Mouse (Mus musculus): ENCODE measurements around the gene Nipsnap2. TPM values are rescaled to one million over a fixed set of nuclear protein-coding genes. Genes with fewer than 3 reads are reported as not detected.
A peak's percentile ranks its signal among the peaks of the same experiment; 100 is the strongest.
"Not testable (repeated sequence)": the region's sequence is repeated elsewhere in the genome, so short reads cannot be mapped to it uniquely, and the experiment has no call there.

The Nipsnap2 gene
- polyA plus RNA-seq, 1 experiment from 2014 or later: 79.0 TPM

DNA sequence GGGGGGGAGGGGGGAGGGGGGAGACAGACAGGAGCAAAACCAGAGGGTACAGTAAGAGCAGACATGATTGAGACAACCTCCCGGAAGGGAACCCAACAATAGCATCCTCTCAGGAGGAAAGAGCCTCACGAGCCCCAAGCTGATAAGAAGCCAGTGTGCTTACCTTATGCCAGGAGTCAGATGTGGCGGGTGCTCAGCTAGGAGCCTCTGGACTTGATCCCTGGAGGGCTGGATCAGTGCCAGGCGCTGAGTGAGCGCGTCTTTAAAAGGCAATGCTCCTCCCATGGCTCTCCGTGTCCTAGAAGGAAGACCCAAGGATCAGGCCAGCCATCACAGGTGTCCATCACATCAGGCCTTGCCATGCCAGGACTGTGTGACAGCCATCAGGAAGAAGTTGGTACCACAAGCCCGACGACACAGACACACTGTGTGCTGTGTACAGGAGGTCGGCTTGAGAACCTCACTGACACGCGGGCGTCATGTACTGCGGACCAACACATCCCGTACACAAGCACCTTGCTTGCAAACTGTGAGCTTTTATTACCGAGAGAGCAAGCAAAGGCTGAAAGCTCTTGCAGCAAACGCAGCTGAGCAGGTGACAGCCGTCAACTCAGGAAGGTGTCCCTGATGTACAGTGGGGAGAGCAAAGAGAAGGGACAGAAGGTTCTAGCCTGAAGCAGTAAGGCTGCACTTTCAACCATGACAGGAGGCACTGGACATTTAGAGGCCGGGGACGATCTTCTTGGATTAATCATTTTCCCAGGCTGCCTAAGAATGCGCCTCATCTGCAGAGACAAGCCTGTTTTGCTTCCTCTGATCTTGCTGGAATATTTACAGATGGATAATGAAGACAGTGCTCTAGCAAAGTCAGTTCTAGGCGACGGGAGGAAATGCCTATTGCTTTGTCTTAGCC, 45.8 kb downstream of the Nipsnap2 start:
- H3K4me1 ChIP-seq: no peaks in the 10 kb centered on the region
- no peak for ATAC-seq (ENCODE audit: low FRiP score)
- no peak overlapping the region for H3K9ac ChIP-seq
- H3K4me2 ChIP-seq: no peak overlapping the region
- WGBS: 88% methylated on average over 23 of the region's 23 CpGs
- no peak overlapping the region for H3K27ac ChIP-seq
- peaks cover 14% of the 10 kb centered on the region for H3K36me3 ChIP-seq (replicated peaks)
- H3K9me3 ChIP-seq: no peaks in the 10 kb centered on the region
- H3K27me3 ChIP-seq: no peaks in the 10 kb centered on the region
- no peak overlapping the region for H3K4me3 ChIP-seq (replicated peaks)

DNA sequence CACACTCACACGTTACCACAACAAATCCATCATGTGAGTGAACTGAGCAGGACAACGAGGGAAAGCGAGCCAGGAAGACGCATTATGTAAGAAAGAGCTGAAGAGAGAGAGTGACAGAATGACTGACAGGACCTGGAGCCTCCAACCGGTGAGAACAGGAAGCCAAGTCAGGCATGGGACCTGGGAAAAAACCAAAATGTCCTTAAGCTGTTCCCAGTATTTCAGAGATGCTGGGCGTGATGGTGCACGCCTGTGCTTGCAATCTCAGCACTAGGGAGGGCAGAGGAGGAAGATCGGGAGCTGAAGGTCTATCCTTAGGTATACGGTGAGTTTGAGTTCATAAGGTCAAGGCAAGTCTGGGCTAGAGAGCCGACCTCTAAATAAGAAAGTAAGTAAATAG, 47.6 kb downstream of the Nipsnap2 start:
- H3K4me2 ChIP-seq: no peak overlapping the region
- H3K9me3 ChIP-seq: no peaks in the 10 kb centered on the region
- H3K27me3 ChIP-seq: no peaks in the 10 kb centered on the region
- H3K27ac ChIP-seq: no peak overlapping the region
- H3K36me3 ChIP-seq (replicated peaks): peaks cover 14% of the 10 kb centered on the region
- no peak for ATAC-seq (ENCODE audit: low FRiP score)
- H3K4me1 ChIP-seq: no peaks in the 10 kb centered on the region
- H3K9ac ChIP-seq: no peak overlapping the region
- H3K4me3 ChIP-seq (replicated peaks): no peak overlapping the region
- WGBS: 91% methylated on average over 10 of the region's 10 CpGs

DNA sequence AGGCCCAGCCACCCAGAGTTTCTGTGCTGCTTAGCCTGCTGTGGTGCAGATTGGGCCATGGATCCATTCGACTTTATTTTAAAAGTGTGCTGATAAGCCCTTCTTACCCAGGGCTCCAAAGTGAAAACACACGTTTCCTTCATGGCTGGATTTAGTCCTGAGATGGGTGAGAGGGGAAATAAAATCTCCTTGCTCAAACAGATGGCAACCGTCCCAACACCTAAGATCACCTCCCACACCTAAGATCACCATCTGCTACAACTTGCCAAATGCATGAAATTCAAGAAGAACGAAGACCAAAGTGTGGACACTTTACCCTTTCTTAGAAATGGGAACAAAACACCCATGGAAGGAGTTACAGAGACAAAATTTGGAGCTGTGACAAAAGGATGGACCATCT, 48.5 kb downstream of the Nipsnap2 start:
- not testable (repeated sequence) for H3K4me1 ChIP-seq; ATAC-seq (ENCODE audit: low FRiP score); H3K4me2 ChIP-seq; H3K36me3 ChIP-seq (replicated peaks); H3K27ac ChIP-seq; H3K4me3 ChIP-seq (replicated peaks); H3K9me3 ChIP-seq; H3K9ac ChIP-seq; H3K27me3 ChIP-seq
- 91% methylated on average over 4 of the region's 4 CpGs for WGBS

DNA sequence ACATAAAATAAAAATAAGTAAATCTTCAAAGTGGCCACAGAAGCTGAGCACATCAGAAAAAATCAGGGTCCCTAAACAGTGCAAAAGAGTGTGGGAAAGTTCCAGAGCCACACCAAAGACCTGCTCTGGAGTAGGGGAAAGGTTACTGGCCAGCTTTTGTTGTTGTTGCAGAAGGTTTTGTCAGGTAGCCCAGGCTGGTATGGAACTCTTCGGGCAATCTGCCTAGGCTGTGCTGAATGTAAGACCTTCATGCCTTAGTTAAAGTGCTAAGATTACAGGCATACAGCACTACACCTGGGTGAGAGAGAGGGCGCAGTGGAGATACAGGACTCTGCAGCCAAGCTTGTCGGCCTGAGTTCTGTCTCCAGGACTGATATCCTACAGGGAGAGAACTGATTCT, 49.8 kb downstream of the Nipsnap2 start:
- peaks cover 13% of the 10 kb centered on the region for H3K4me1 ChIP-seq
- H3K9ac ChIP-seq: no peak overlapping the region
- H3K36me3 ChIP-seq (replicated peaks): no peaks in the 10 kb centered on the region
- H3K4me2 ChIP-seq: no peak overlapping the region
- H3K9me3 ChIP-seq: no peaks in the 10 kb centered on the region
- 87% methylated on average over 3 of the region's 3 CpGs for WGBS
- ATAC-seq (ENCODE audit: low FRiP score): no peak
- H3K27ac ChIP-seq: no peak overlapping the region
- H3K4me3 ChIP-seq (replicated peaks): no peak overlapping the region
- no peaks in the 10 kb centered on the region for H3K27me3 ChIP-seq

DNA sequence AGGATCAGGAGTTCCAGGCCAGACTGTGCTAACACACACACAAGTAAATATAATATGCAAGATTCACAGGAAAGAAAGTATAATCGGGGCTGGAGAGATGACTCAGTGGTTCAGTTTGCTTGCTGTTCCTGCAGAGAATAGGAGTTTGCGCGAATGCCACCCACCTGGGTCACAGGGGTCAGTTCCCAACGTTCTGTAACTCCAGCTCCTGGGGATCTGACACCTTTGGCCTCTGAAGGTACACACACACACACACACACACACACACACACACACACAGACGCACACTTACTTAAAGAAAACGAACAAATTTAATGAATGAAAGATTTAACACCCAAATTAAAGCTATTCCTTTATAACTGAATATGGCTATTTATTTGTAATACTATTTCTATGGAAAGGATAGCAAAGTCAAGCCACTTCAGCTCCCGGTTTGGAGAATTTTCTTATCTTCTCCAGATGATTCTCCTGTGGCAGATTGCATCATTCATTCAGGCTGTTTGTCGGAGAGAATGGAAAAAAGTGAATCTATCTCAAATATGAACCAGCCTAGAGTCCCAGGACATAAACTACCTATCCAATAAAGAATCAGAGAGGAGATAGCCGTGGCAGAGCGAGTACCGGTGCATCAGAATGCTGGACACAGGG, 53.6 kb downstream of the Nipsnap2 start:
- H3K9me3 ChIP-seq: no peaks in the 10 kb centered on the region
- H3K4me2 ChIP-seq: peak overlapping the region; percentile 65
- H3K36me3 ChIP-seq (replicated peaks): no peaks in the 10 kb centered on the region
- ATAC-seq (ENCODE audit: low FRiP score): no peak
- H3K4me1 ChIP-seq: peaks cover 13% of the 10 kb centered on the region
- 0 out of 2 replicates have a peak overlapping the region, but pooled peaks have one; percentile 5 for H3K27ac ChIP-seq
- no peaks in the 10 kb centered on the region for H3K27me3 ChIP-seq
- peak overlapping the region; percentile 51 for H3K4me3 ChIP-seq (replicated peaks)
- 41% methylated on average over 11 of the region's 11 CpGs for WGBS
- H3K9ac ChIP-seq: peak overlapping the region; percentile 58

DNA sequence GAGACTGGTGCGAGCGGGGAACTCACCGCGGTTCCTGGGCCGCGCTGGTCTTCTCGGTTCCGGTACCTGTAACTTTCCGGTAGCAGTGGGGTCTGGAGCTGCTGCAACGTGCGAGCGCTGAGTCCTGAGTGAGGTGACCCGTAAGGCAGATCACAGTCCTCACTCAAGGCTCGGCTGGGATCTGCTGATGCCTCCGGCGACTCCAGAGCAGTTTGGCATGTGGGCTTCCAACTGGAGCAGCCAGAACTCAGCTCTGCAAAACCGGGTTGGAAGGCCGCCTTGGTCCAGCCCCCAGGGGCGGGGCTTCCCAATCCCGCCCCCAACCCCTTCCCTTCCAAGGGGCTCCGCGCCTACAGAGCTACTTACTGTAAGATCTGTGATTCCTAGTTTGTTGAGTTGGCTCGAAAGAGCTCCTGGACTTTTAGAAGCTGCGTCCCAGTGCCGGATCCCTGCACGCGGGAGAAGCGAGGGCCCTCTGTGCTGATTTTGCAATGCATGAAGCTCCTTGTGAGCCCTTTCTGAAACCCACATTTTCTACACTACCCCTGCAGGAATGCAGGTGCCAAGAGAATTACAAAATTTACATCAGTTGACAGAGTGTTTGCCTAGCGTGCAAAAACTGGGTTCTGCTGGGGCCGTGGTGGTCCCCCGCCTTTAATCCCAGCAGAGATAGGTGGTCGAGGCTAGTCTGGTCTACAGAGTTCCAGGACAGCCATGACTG, 54.3 kb downstream of the Nipsnap2 start:
- H3K4me3 ChIP-seq (replicated peaks): peak overlapping the region; percentile 51
- H3K27me3 ChIP-seq: no peaks in the 10 kb centered on the region
- 0 out of 2 replicates have a peak overlapping the region, but pooled peaks have one; percentile 5 for H3K27ac ChIP-seq
- H3K36me3 ChIP-seq (replicated peaks): no peaks in the 10 kb centered on the region
- H3K4me1 ChIP-seq: peaks cover 13% of the 10 kb centered on the region
- H3K9me3 ChIP-seq: no peaks in the 10 kb centered on the region
- peak overlapping the region; percentile 58 for H3K9ac ChIP-seq
- H3K4me2 ChIP-seq: peak overlapping the region; percentile 65
- WGBS: 2% methylated on average over 32 of the region's 32 CpGs
- peak; percentile 83 for ATAC-seq (ENCODE audit: low FRiP score)

DNA sequence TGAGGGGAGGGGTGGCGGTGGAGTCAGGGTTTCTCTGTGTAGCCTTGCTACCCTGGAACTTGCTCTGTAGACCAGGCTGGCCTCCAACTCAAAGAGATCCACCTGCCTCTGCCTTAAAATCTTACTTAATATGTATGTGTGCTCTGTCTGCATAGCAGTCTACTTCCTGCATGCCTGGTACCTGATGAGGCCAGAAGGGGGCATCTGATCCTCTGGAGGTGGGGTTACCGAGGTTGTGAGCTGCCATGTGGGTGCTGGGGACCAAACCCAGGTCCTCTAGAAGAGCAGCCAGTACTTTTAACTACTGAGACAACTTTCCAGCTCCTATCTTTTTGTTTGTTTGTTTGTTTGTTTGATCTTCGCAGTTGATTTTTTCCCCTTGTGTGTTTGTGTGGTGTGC, 55.3 kb downstream of the Nipsnap2 start:
- no peak overlapping the region for H3K4me2 ChIP-seq
- no peak overlapping the region for H3K9ac ChIP-seq
- no peak overlapping the region for H3K27ac ChIP-seq
- peaks cover 13% of the 10 kb centered on the region for H3K4me1 ChIP-seq
- no peaks in the 10 kb centered on the region for H3K9me3 ChIP-seq
- ATAC-seq (ENCODE audit: low FRiP score): no peak
- H3K4me3 ChIP-seq (replicated peaks): no peak overlapping the region
- 93% methylated on average over 3 of the region's 3 CpGs for WGBS
- no peaks in the 10 kb centered on the region for H3K36me3 ChIP-seq (replicated peaks)
- no peaks in the 10 kb centered on the region for H3K27me3 ChIP-seq

DNA sequence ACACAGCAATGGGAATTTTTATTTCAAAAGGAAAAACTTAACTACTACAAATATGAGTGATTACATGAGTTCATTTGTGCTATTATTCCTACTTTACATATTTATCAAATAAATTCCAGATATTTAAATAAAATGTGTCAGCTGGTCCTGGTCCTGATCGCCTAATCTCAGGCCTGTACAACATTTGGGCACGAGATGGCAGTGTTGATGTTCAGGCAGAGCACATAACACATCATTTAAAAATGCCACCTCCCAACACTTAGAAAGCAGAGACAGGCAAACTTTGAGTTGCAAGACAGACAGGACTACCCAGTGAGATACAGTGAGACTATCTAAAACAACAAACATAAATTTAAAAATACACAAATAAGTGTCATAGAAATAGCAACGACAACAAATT, 57.3 kb downstream of the Nipsnap2 start:
- no peaks in the 10 kb centered on the region for H3K9me3 ChIP-seq
- H3K4me1 ChIP-seq: peaks cover 17% of the 10 kb centered on the region
- no peak overlapping the region for H3K27ac ChIP-seq
- 53% methylated on average over 3 of the region's 3 CpGs for WGBS
- H3K4me3 ChIP-seq (replicated peaks): no peak overlapping the region
- H3K4me2 ChIP-seq: no peak overlapping the region
- no peak overlapping the region for H3K9ac ChIP-seq
- H3K36me3 ChIP-seq (replicated peaks): no peaks in the 10 kb centered on the region
- no peaks in the 10 kb centered on the region for H3K27me3 ChIP-seq
- no peak for ATAC-seq (ENCODE audit: low FRiP score)

DNA sequence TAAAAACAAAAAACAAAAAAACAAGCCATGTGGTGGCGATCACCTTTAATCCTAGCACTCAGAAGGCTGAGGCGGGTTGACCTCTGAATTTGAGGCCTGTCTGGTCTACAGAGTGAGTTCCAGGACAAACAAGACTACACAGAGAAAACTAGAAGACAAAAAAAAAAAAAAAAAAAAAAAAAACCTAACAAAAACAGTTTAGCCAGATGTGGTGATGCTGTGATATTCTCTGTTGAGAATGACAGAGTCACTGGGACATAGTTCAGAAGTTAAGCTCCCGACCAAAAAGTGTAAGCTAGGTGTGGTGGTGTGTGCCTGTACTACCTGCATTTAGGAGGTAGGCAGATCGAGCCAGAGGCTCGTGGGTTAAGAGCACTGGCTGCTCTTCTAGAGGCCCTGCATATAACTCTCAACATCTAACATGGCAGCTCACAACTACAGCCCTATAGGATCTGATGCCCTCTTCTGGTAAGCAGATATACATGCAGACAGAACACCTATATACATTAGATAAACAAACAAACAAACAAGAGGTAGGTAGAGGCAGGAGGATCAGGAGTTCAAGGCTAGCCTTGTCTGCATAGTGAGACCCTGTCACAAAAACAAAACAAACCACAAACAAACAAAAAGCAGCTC, 60.5 kb downstream of the Nipsnap2 start:
- H3K9me3 ChIP-seq: no peaks in the 10 kb centered on the region
- WGBS: 89% methylated on average over 5 of the region's 5 CpGs
- no peak overlapping the region for H3K27ac ChIP-seq
- peaks cover 19% of the 10 kb centered on the region for H3K36me3 ChIP-seq (replicated peaks)
- no peak overlapping the region for H3K9ac ChIP-seq
- no peak overlapping the region for H3K4me2 ChIP-seq
- no peak overlapping the region for H3K4me3 ChIP-seq (replicated peaks)
- H3K4me1 ChIP-seq: peaks cover 20% of the 10 kb centered on the region
- ATAC-seq (ENCODE audit: low FRiP score): no peak
- H3K27me3 ChIP-seq: no peaks in the 10 kb centered on the region

DNA sequence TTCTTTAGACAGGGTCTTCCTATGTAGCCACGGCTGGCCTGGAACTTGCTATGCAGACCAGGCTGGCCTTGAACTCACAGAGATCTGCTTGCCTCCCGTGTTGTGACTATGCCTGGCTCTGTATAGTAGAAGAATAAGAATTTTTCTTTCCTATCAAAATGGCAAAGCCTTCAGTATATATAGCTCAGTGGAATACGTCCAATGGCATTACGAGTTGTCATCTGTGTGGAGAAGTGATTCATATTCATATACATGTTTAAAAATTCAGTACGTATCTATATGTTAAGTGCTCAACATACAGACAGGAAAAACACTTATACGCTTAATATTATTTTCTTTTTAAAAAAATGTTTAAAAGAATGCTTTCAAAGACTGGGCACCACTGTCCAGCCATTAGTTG, 61.3 kb downstream of the Nipsnap2 start:
- peak overlapping the region; percentile 69 for H3K9ac ChIP-seq
- peak overlapping the region; percentile 99 for H3K27ac ChIP-seq
- peaks cover 20% of the 10 kb centered on the region for H3K4me1 ChIP-seq
- peak overlapping the region; percentile 93 for H3K4me3 ChIP-seq (replicated peaks)
- H3K36me3 ChIP-seq (replicated peaks): peaks cover 25% of the 10 kb centered on the region
- ATAC-seq (ENCODE audit: low FRiP score): no peak
- WGBS: 81% methylated on average over 6 of the region's 6 CpGs
- H3K4me2 ChIP-seq: peak overlapping the region; percentile 78
- no peaks in the 10 kb centered on the region for H3K9me3 ChIP-seq
- no peaks in the 10 kb centered on the region for H3K27me3 ChIP-seq

DNA sequence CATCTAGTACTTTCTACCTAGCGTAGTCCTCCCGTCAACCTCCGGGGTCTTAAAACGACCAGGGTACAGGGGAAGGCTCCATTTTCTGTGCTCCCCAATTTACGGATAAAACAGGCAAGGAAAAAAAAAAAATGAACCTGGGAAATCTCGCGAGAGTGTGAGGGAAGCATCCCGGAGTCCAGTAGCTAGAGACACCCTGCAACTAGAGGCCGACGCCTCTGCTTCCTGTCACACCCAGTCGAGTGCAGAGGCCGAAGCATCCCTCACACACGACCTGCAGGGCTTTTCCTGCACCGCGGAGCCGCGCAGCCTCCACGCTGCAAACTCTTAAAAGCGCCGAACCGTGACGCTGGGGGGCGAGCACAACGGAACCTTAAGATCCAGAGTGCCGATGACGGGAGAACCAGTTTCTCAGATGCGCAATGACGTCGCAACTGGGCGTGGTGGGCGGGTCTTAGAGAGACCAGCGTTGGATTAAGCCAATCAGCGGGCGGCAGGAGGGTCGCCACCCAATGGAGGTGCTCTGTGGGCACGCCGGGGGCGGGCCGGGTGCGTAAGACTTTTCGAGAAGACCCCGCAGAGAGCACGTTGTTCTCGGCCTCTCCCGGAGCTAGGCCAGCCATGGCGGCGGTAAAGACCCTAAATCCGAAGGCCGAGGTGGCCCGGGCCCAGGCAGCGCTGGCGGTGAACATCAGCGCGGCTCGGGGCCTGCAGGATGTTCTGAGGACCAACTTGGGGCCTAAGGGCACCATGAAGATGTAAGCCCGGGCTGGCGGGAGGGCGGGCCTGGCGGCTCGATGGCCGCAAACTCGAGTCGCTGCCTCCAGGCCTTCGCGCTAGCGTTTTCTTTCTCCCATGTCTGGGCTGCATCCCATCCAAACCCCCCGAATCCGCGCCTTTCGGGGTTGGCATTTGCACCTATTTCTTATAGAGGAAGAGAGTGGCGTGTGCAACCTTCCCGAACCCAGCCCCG, 62.2 kb downstream of the Nipsnap2 start, which contains the start of gene Psph:
Gene Psph, minus strand, starts transcription at position 632 of the 973 bp plus-strand sequence.
- H3K4me2 ChIP-seq: peak within 1 kb of the TSS; percentile 78
- under 1% methylated on average over 73 of the region's 73 CpGs for WGBS
- peak; percentile 99 for ATAC-seq (ENCODE audit: low FRiP score)
- peaks cover 20% of the 10 kb centered on the region for H3K4me1 ChIP-seq
- no peaks in the 10 kb centered on the region for H3K9me3 ChIP-seq
- peak within 1 kb of the TSS; percentile 99 for H3K27ac ChIP-seq
- peak within 1 kb of the TSS; percentile 93 for H3K4me3 ChIP-seq (replicated peaks)
- H3K27me3 ChIP-seq: no peaks in the 10 kb centered on the region
- H3K36me3 ChIP-seq (replicated peaks): peaks cover 33% of the 10 kb centered on the region
- H3K9ac ChIP-seq: peak within 1 kb of the TSS; percentile 89
